Mouse (Mus musculus): Measurements from ENCODE around the gene Zbtb7b. TPM values are rescaled to one million over a fixed set of nuclear protein-coding genes. Genes with fewer than 3 reads are reported as not detected.

Zbtb7b gene
- polyA plus RNA-seq, 1 experiment from 2014 or later, result 2.3 TPM

DNA sequence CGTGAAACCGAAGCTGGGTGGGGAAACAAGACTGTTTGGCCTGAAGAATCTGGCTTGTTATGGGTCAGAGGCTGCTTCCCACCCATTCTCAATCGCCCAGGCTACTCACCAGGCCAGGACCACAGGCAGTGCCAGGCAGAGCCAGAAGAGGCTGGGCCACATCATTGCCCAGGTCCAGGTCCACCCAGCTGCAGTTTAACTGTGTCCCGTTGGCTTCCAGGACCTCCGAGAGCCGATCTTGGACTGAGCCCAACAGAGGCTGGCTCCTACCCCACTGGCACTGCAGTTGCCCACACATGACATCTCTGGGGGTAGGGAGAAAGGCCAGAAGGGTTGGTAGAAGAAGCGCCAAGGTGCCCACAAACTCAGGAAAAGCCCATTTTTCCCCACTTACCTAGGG, 51.3 kb downstream of the Zbtb7b start:
- WGBS, result 80% methylated on average over 7 of the region's 7 CpGs

DNA sequence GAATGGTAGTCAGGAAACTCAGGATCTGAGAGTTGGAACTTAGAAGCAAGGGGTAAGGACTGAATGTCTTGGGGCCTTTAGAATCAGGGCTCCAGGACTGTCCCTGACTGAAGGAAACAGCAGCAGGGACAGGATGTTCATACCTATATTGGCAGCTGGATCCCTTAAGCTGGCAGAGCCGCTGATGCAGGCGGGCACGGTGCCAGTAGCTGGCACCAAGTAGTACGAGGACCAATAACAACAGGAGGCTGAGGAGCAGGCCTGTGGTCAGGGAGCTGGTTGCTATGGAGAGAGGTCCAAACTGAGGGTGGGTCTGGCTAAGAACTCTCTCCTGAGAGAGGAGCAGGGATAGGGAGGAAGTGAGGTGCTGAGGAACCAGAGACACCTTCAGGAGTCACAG, 52.8 kb downstream of the Zbtb7b start:
- Histone ChIP-seq H3K9ac (no peak overlapping the region), H3K4me1 (replicated peaks) (peaks cover 26% of the 10 kb centered on the region), H3K36me3 (no peaks in the 10 kb centered on the region), H3K27me3 (no peaks in the 10 kb centered on the region), H3K27ac (no peak overlapping the region), H3K4me2 (no peak overlapping the region), H3K9me3 (replicated peaks) (no peaks in the 10 kb centered on the region), H3K4me3 (no peak overlapping the region)
- ATAC-seq (replicated peaks; ENCODE audit: insufficient number of reproducible peaks, insufficient read depth, low FRiP score, low read depth), result no peak
- 80% methylated on average over 4 of the region's 4 CpGs for WGBS

More for the DNA sequence above, 51.3 kb downstream of the Zbtb7b start:
- H3K4me2 ChIP-seq, result no peak overlapping the region
- no peak overlapping the region for H3K27ac ChIP-seq
- no peaks in the 10 kb centered on the region for H3K36me3 ChIP-seq
- H3K4me3 ChIP-seq, result no peak overlapping the region
- H3K4me1 ChIP-seq (replicated peaks), result peaks cover 16% of the 10 kb centered on the region
- H3K9ac ChIP-seq, result no peak overlapping the region
- no peaks in the 10 kb centered on the region for H3K9me3 ChIP-seq (replicated peaks)
- H3K27me3 ChIP-seq, result peaks cover 7% of the 10 kb centered on the region
- ATAC-seq (replicated peaks; ENCODE audit: insufficient number of reproducible peaks, insufficient read depth, low FRiP score, low read depth), result no peak

DNA sequence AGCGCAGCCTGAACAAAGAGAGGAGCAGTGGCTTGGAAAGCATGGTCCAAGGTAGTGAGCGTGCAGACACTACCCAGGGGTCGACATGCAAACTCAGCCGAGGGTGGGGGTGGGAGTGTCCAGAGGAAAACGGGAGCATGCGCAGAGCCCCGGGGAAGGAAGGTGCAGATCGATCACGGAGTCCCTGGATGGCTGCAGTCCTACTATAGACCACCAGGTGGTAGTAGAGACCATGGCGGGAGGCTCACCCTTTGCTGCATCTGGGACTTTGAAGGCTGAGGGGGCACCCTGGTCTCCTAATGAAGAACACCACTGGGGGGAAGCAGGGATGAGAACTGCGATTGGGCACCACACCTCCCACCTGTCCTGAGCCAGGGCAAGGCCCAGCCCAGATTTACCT, 54.1 kb downstream of the Zbtb7b start:
- WGBS, result 4% methylated on average over 11 of the region's 11 CpGs
- H3K9me3 ChIP-seq (replicated peaks), result no peaks in the 10 kb centered on the region
- H3K4me2 ChIP-seq, result peak overlapping the region; percentile 55
- peaks cover 33% of the 10 kb centered on the region for H3K4me1 ChIP-seq (replicated peaks)
- no peak for ATAC-seq (replicated peaks; ENCODE audit: insufficient number of reproducible peaks, insufficient read depth, low FRiP score, low read depth)
- no peaks in the 10 kb centered on the region for H3K36me3 ChIP-seq
- no peak overlapping the region; the same call in 1 of the 2 replicates for H3K9ac ChIP-seq
- peak overlapping the region; percentile 22 for H3K4me3 ChIP-seq
- H3K27me3 ChIP-seq, result no peaks in the 10 kb centered on the region
- no peak overlapping the region for H3K27ac ChIP-seq

DNA sequence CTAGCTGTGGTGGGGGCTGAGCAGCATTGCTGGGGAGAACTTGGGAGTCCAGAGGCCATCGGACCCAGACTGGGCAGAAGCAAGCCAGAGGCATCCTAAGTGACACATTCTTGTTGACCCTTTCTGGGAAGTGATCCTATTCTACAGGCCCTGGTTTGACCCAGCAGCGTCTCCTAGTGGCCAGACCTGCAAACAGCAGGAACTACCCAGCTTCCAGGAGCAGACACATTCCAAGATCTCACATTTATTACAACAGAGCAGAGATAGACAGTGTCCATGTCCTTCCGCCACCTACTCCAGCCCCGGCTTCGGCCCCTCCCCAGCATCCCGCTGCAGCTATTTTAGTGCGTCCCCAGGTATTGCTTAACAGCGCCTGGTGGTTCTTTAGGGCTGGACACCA, 55.2 kb downstream of the Zbtb7b start:
- Histone ChIP-seq H3K4me1 (replicated peaks) (peaks cover 33% of the 10 kb centered on the region), H3K9me3 (replicated peaks) (no peaks in the 10 kb centered on the region), H3K27me3 (no peaks in the 10 kb centered on the region), H3K4me2 (no peak overlapping the region), H3K4me3 (no peak overlapping the region), H3K36me3 (no peaks in the 10 kb centered on the region), H3K27ac (no peak overlapping the region), H3K9ac (no peak overlapping the region)
- 26% methylated on average over 8 of the region's 8 CpGs for WGBS
- ATAC-seq (replicated peaks; ENCODE audit: insufficient number of reproducible peaks, insufficient read depth, low FRiP score, low read depth), result no peak

DNA sequence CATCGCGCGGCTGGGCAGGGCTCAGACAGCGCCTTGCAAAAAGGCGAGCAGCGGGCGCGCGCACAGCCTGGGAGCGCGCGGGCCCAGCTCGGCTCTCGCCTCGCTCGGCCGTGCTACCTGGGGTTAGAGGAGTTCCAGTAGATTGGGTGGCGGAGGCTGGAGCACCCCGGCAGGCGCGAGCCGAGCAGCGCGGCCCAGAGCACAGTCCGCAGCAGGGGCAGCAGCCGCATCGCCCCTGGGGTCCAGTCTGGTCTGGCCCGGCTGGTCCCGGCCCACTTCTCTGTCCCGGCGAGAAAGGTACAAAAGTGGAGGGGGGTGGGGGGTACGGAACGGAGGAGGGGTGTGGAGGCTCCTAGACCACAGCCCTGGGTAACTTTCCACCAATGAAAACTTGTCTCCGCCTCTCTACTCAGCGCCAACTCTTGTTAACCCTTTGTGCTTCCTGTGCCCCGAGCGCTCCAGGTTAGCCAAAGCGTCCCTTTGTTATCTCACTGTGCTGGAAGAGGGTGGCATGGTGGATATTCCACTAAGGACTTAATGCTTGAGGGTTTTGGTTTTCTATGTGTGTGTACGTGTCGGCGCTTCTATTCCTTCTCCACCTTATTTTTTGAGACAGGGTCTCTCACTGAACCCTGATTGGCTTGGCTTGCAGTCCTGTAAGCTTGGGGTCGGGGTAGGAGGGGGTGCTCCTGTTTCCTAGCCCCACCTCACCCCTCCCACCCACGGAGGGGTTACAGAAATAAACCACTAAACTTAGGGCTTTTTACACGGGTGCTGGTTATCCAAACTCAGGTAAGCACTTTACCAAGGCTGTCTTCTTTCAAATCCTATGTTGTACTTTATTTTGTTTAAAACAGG, 56.6 kb downstream of the Zbtb7b start, which contains the start of gene Efna4:
Gene Efna4, minus strand, starts transcription at position 308 of the 858 bp plus-strand sequence.
- H3K4me2 ChIP-seq, result peak within 1 kb of the TSS; percentile 85
- 1% methylated on average over 44 of the region's 44 CpGs for WGBS
- H3K27ac ChIP-seq, result peak within 1 kb of the TSS; percentile 73
- no peaks in the 10 kb centered on the region for H3K36me3 ChIP-seq
- H3K4me1 ChIP-seq (replicated peaks), result peaks cover 33% of the 10 kb centered on the region
- peak within 1 kb of the TSS; percentile 76 for H3K9ac ChIP-seq
- no peaks in the 10 kb centered on the region for H3K27me3 ChIP-seq
- no peaks in the 10 kb centered on the region for H3K9me3 ChIP-seq (replicated peaks)
- H3K4me3 ChIP-seq, result peak within 1 kb of the TSS; percentile 65
- peak; percentile 78 for ATAC-seq (replicated peaks; ENCODE audit: insufficient number of reproducible peaks, insufficient read depth, low FRiP score, low read depth)

DNA sequence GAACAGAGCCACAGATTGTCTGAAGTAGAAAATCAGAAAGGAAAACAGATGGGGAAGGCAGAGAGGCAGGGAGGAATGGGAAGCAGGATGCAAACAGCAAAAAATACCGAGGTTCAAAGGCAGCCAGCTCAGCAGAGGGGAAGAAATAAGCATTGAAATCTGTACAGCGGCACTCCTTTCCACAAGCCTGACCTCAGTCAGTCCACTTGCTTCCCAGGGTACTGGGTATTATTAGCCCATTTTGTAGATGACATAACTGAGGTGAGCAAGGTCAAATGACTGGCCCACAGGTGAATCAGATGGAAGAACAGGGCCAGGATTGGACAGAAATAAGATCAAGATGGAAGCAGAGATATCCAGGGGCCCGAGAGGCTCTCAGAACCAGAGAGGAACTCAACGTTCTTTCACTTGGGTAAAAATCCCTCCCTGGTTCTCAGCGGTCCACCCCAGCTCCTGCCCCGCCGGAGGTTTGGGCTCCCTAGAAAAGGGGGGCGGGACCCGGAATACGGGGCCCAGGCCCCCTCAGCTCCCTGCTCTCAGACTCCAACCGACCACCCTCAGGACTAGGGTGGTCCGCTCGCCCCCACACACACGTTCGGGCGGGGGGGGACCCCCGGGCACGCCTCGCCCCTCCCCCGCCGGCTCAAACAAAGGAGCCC, 57.4 kb downstream of the Zbtb7b start:
- H3K27me3 ChIP-seq, result no peaks in the 10 kb centered on the region
- peak overlapping the region; percentile 76 for H3K9ac ChIP-seq
- peak overlapping the region; percentile 73 for H3K27ac ChIP-seq
- peak overlapping the region; percentile 85 for H3K4me2 ChIP-seq
- H3K4me3 ChIP-seq, result peak overlapping the region; percentile 65
- ATAC-seq (replicated peaks; ENCODE audit: insufficient number of reproducible peaks, insufficient read depth, low FRiP score, low read depth), result no peak; the same call in 1 of the 2 replicates
- WGBS, result 1% methylated on average over 21 of the region's 21 CpGs
- peaks cover 33% of the 10 kb centered on the region for H3K4me1 ChIP-seq (replicated peaks)
- H3K9me3 ChIP-seq (replicated peaks), result no peaks in the 10 kb centered on the region
- no peaks in the 10 kb centered on the region for H3K36me3 ChIP-seq

DNA sequence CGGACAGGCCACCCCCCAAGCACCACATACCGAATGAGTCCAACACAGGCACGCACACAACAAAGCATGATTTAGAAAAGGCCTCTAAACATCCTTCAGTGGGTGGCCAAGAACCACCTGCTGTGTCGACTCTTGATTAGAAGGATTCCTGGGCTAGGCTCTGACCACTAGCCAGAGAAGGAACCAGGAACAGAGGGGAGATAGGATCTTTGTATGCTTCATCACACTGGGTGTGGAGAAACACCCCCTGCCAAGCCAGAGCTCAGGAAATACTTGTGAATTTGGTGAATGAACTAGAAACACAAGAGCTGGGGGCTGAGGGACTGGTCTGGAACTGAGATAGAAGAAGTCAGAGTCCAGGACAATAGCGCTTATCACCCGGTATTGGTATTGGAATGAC, 58.0 kb downstream of the Zbtb7b start:
- Histone ChIP-seq H3K4me1 (replicated peaks) (peaks cover 33% of the 10 kb centered on the region), H3K27ac (peak overlapping the region; percentile 21; the same call in 1 of the 2 replicates)

DNA sequence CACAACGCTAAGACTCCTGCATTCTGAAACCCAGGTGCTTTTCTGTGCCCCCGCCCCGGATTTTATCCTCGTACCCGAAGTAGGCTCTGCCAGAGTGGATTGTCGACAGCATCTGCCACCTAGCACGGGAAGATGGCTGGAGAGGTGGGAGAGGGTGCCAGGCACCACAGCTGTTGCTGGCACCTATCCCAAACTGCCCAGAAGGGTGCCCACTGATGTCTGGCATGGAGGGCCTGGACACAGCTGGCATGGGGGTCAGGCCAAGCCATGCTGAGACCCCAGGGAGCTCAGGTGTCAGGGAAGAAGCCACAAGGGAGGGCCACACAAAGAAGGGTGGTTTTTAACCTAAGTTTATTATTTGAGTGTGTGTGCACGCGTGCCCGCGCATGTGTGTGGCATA, 61.5 kb downstream of the Zbtb7b start:
- Histone ChIP-seq H3K36me3 (no peaks in the 10 kb centered on the region), H3K9ac (no peak overlapping the region), H3K4me2 (no peak overlapping the region), H3K27ac (no peak overlapping the region), H3K9me3 (replicated peaks) (no peaks in the 10 kb centered on the region), H3K4me3 (no peak overlapping the region), H3K4me1 (replicated peaks) (peaks cover 21% of the 10 kb centered on the region), H3K27me3 (peaks cover 12% of the 10 kb centered on the region)
- 73% methylated on average over 11 of the region's 11 CpGs for WGBS
- no peak for ATAC-seq (replicated peaks; ENCODE audit: insufficient number of reproducible peaks, insufficient read depth, low FRiP score, low read depth)

More for the DNA sequence above, 58.0 kb downstream of the Zbtb7b start:
- Histone ChIP-seq H3K4me3 (peak overlapping the region; percentile 65), H3K4me2 (peak overlapping the region; percentile 85), H3K9me3 (replicated peaks) (no peaks in the 10 kb centered on the region), H3K9ac (peak overlapping the region; percentile 76; the same call in 1 of the 2 replicates), H3K36me3 (no peaks in the 10 kb centered on the region), H3K27me3 (no peaks in the 10 kb centered on the region)
- WGBS, result 25% methylated on average over 6 of the region's 6 CpGs
- no peak for ATAC-seq (replicated peaks; ENCODE audit: insufficient number of reproducible peaks, insufficient read depth, low FRiP score, low read depth)

DNA sequence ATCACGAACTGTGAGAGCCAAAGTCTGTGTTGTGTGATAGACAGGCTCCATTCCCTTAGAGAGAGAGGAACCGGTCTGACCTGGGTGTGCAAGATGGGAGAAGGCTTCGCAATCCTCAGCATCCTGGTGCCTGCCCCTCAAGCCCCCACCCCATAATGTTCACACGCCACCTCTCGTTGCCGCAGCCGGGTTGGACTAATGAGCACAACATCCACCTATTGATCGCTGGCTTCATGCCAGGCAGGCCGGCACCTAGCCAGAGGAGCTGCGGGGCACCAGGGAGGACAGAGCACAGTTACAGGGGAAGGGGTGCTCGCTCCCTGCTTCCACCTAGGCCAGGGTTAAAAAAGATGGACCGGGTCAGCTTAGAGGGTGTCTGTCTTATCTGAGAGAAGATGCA, 62.1 kb downstream of the Zbtb7b start:
- no peak overlapping the region for H3K27ac ChIP-seq
- 61% methylated on average over 12 of the region's 12 CpGs for WGBS
- no peak overlapping the region for H3K9ac ChIP-seq
- H3K9me3 ChIP-seq (replicated peaks), result no peaks in the 10 kb centered on the region
- H3K36me3 ChIP-seq, result no peaks in the 10 kb centered on the region
- H3K4me2 ChIP-seq, result no peak overlapping the region
- H3K4me3 ChIP-seq, result no peak overlapping the region
- no peak; the same call in 1 of the 2 replicates for ATAC-seq (replicated peaks; ENCODE audit: insufficient number of reproducible peaks, insufficient read depth, low FRiP score, low read depth)
- peaks cover 16% of the 10 kb centered on the region for H3K27me3 ChIP-seq
- peaks cover 20% of the 10 kb centered on the region for H3K4me1 ChIP-seq (replicated peaks)

DNA sequence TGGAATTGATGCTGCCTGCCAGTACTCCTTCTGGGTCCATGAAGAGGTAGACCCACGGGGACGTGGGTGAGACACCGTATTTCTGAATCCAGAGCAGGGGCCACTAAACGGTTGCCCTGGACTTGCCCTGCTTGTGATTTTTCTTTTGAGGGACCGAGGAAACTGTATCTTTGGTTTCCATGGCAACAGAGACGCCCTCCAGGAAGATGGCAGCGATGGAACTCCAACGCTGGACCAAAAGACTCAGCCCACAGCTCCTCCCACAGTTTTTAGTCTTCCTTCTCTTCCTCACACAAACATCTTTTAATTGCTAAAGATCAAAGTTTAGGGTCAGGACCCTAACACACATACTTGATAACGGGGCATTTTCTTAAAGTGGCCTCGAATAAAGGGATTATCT, 62.6 kb downstream of the Zbtb7b start:
- peaks cover 19% of the 10 kb centered on the region for H3K27me3 ChIP-seq

DNA sequence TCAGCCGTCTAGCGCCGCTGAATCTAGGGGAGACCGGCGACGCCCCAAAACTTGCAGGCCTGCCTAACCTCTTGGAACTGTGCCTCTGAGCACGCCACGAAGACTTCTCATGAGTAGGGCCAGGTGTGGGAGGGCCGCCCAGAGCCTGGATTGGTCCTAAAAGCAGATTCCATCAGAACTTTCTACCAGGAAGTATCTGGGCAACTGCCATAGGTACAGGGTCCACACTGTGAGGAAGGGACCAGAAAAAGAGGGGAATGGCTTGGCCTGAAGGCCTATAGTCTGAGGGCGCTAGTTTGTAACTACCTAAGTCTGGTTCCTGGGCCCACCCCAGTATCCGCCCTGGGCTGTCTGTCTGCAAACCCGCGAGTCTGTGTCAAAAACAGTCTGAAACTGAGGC, 63.0 kb downstream of the Zbtb7b start:
- no peak for ATAC-seq (replicated peaks; ENCODE audit: insufficient number of reproducible peaks, insufficient read depth, low FRiP score, low read depth)
- 69% methylated on average over 13 of the region's 13 CpGs for WGBS
- no peaks in the 10 kb centered on the region for H3K9me3 ChIP-seq (replicated peaks)
- no peaks in the 10 kb centered on the region for H3K36me3 ChIP-seq
- H3K9ac ChIP-seq, result no peak overlapping the region
- no peak overlapping the region for H3K4me2 ChIP-seq
- no peak overlapping the region for H3K27ac ChIP-seq
- H3K4me3 ChIP-seq, result no peak overlapping the region
- peaks cover 19% of the 10 kb centered on the region for H3K27me3 ChIP-seq
- peaks cover 11% of the 10 kb centered on the region for H3K4me1 ChIP-seq (replicated peaks)

More for the DNA sequence above, 62.6 kb downstream of the Zbtb7b start:
- H3K4me2 ChIP-seq, result no peak overlapping the region
- H3K4me3 ChIP-seq, result no peak overlapping the region
- no peaks in the 10 kb centered on the region for H3K36me3 ChIP-seq
- ATAC-seq (replicated peaks; ENCODE audit: insufficient number of reproducible peaks, insufficient read depth, low FRiP score, low read depth), result no peak
- H3K9me3 ChIP-seq (replicated peaks), result no peaks in the 10 kb centered on the region
- H3K27ac ChIP-seq, result no peak overlapping the region
- H3K9ac ChIP-seq, result no peak overlapping the region
- peaks cover 15% of the 10 kb centered on the region for H3K4me1 ChIP-seq (replicated peaks)
- 62% methylated on average over 10 of the region's 10 CpGs for WGBS

All from heart, embryonic 15.5 days (tissue).